Mouse (Mus musculus) urinary bladder, adult 18-20 months (tissue): ENCODE results near the gene Osbpl8.

Experiments used
- DNase-seq, 2 experiments: peaks; one replicate each; pipeline ENCODE4 v3.0.0; 2022; ENCODE audit warnings: low spot score in 2 of 2, mixed read lengths in 2 of 2

The Osbpl8 gene

DNA sequence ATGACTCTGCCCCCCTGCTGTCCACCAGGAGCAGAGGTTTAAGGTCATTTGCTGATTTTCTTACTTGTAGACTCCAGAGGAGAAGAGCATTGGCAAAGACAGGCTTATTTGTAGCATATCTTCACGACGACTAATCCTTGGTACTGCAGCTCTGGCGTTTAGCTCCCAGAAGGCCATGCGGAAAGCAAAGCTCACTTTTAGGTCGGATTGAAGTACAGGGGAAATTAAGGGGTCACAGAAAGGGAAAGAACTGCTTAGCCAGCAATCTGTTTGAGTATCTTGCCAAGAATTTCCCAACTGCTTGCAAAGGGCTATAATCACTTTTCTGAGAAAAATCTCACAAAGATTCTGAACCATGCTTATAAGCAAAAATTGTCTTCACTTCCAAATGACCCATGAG, 14.8 kb upstream of the Osbpl8 start:
- DNase-seq, result no peak

DNA sequence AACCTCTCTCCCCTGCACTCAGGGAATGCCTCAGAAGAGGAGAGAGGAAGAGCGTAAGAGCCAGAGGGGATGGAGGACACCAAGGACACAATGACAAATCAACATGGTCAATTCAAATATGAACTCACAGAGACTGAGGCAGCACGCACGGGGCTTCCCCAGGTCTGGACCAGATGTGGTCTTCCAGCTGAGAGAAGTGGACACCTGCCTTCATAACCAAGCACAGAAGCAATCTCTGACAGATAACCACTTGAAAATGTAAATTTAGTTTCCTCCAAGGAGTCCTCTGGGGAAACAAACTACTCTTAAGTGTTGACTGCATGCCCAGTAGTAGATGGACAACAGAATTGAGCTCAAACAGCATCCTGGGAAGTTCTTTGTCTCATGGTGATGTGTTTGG, 9.5 kb upstream of the Osbpl8 start:
- no peak for DNase-seq

GRCm38 (mm10) chr10:111155571-111155970, 9.0 kb upstream of the Osbpl8 start:
- no peak for DNase-seq

- DNase-seq, result no peak
These were observed 8.0 kb upstream of the Osbpl8 start for GRCm38 (mm10) chr10:111156394-111157190.

- no peak for DNase-seq
These were observed 7.3 kb upstream of the Osbpl8 start for GRCm38 (mm10) chr10:111157241-111157659.

- no peak for DNase-seq
These were observed 4.6 kb upstream of the Osbpl8 start for GRCm38 (mm10) chr10:111159789-111160522.

DNA sequence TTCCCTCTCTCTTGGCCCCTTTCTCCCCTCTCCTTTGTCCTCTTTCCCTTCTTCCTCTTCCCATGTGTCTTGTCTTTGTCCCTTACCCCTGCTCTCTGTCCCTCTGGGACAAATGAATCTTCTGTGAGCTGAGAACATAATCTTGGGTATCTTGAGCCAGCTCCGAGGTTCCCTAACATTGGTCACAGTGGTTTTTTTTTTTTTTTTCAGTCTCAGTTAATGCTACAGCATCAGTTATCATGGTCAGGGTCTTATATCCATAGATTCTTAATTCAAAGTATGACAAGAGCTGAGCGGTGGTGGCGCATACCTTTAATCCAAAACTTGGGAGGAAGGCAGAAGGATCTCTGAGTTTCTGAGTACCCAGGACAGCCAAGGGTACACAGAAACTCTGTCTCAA, 4.0 kb upstream of the Osbpl8 start:
- DNase-seq, result no peak

GRCm38 (mm10) chr10:111161373-111161772, 3.2 kb upstream of the Osbpl8 start:
- DNase-seq, result no peak

GRCm38 (mm10) chr10:111163025-111163424, 1.5 kb upstream of the Osbpl8 start:
- no peak for DNase-seq

GRCm38 (mm10) chr10:111163601-111164240, 831 bp upstream of the Osbpl8 start:
- no peak for DNase-seq

- peak; percentile 25 to 73 for DNase-seq
These were observed 848 bp downstream of the Osbpl8 start for GRCm38 (mm10) chr10:111165219-111165981.

DNA sequence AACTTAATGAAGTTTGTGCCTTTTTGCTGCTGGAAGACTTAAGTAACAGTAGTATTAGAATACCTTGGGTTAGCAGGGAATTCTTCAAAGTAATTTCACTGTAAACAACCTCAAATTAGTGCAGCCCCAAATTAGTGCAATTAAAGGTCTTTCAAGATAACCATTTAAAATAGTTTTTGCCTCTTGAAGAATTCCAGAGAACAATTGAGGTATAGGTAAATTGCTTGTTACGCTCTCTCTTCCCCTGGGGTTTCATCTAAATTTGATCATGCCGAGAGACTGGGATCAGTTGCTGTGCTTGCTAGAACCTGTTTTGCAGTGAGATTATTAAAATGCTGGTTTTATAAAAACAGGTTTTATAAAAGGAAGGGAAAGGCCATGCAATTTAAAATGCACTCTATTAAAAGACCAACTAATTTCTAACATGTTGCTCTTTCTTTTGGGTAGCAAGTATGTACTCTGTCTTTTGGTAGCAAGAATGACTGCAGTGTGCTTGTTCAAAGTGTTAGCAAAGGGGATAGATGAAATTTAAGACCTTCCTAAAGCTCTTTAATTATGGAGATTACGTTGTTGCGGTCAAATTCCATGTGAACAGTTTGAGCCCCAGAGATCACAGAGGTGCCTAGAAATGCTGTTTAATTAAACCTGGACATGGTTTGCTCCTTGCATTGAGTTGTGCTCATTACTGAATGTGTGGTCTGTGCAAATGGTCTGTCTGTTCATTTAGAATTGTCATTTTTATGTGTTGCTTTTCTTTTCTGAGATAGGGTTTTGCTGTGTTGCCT, 1.7 kb downstream of the Osbpl8 start:
- DNase-seq, result no peak

- no peak for DNase-seq
These were observed 2.9 kb downstream of the Osbpl8 start for GRCm38 (mm10) chr10:111167444-111167843.

DNA sequence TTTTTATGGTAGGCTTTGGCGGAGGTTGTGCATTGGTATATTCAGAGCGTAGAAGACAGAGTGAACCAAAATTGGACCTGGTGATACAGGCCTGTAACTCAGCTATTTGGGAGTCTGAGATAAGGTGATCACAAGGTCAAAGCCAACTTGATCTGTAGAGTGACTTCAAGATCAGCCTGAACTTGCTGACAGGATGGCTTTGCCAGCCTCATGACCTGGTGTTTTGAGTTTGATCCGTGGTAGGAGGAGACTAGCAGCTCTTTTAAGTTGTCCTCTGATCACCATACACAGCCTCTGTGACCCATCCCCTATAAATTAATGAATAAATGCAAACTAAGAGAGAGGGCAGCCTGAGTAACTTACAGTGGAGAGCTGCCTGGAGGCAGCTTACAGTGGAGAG, 3.8 kb downstream of the Osbpl8 start:
- no peak for DNase-seq

GRCm38 (mm10) chr10:111171246-111171934, 6.8 kb downstream of the Osbpl8 start:
- peak; percentile 24 to 26 for DNase-seq

GRCm38 (mm10) chr10:111173589-111174247, 9.2 kb downstream of the Osbpl8 start:
- no peak for DNase-seq

DNA sequence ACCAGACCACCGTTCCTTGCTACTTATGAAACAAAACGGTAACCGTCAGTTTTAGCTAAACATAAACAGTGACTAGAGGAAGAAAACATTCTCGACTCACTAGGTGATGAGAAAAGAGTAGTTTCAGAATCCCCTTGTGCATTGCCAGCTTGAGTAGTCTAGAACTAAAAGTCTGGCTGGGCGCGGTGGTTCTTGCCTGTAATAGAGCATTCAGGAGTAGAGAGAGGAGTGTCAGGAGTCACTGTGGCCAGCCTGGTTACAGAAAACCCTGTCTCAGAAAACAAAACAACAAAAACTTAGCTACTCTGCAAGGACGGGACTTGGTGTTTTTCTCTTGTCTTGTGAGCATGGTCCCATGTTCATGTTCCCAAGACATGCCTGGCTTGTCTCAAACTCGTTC, 12.8 kb downstream of the Osbpl8 start:
- DNase-seq, result no peak

DNA sequence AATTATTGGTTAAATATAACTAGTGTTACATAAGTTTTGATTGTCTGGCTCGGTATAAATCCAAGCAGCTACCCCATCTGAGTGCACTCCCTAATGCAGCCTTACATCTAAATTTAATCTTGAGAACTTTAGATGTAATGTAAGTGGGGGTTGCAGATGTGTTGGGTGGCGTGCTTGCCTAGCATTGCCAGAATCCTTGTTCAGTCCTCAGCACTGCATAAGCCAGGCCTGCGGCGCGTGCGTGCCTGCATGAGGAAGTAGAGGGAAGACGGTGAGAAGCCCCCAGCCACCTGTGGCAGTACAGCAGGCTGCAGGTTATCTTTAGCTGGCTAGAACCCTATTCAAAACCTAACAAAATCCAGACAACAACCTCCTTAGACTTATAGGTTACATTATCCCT, 13.5 kb downstream of the Osbpl8 start:
- DNase-seq, result no peak

- DNase-seq, result no peak
These were observed 16.1 kb downstream of the Osbpl8 start for GRCm38 (mm10) chr10:111180633-111181032.
